14 mouse cellular contexts compared by ENCODE assay signal in genomic region chr5:146248746-146249145, GRCm38 (mm10). TPM values are rescaled to one million over a fixed set of nuclear protein-coding genes. Genes with fewer than 3 reads are reported as not detected.
A peak's percentile ranks its signal among the peaks of the same experiment; 100 is the strongest.
DNase-seq lines count a peak whose midpoint lies in the region; ATAC-seq and TF ChIP-seq lines count a peak whose summit lies in the region.
"Had no signal": no experiment of that assay in that cellular context is flagged by ENCODE, and none has a peak within 500 bp of the region (broad histone marks: within the 10 kb centered on the region; RNA-seq: fewer than 3 reads in every experiment).

No protein-coding gene starts in this region.

- TF ChIP-seq POLR2A in lung, adult 2 months (IDR thresholded peaks at IDR 0.05; ENCODE audit: borderline replicate concordance, extremely low read depth, low read depth, low read length) = no peak

- intact Hi-C loops in gastrocnemius, postnatal 36 days (cut with DNase I) = no loop called here

- H3K27me3 ChIP-seq in lung, postnatal 0 days (replicated peaks; ENCODE audit: insufficient read depth, low read length) = no peaks in the 10 kb centered on the region
- H3K27me3 ChIP-seq: CH12.LX; intestine, embryonic 15.5 days; stomach, embryonic 15.5 days had no signal

- H3K4me3 ChIP-seq in lung, adult 2 months (replicated peaks; ENCODE audit: extremely low read depth, low read depth, low read length) = no peak overlapping the region
- H3K4me3 ChIP-seq in lung, postnatal 0 days (ENCODE audit: low read depth, low read length) = no peak overlapping the region
- H3K4me3 ChIP-seq: intestine, embryonic 15.5 days; stomach, embryonic 15.5 days had no signal

- no peak for TF ChIP-seq CTCF in lung, adult 2 months (IDR thresholded peaks at IDR 0.05; ENCODE audit: insufficient read depth, low read length)
- TF ChIP-seq CTCF in lung, postnatal 0 days (IDR thresholded peaks at IDR 0.05) = no peak

- H3K27ac ChIP-seq in lung, postnatal 0 days (ENCODE audit: low read length) = no peak overlapping the region
- H3K27ac ChIP-seq: intestine, embryonic 15.5 days; stomach, embryonic 15.5 days had no signal

- no peak overlapping the region for H3K4me2 ChIP-seq in lung, postnatal 0 days (replicated peaks; ENCODE audit: low read depth, low read length)
- H3K4me2 ChIP-seq: intestine, embryonic 15.5 days; stomach, embryonic 15.5 days had no signal

- ATAC-seq in lung, postnatal 0 days = peak; percentile 80
- ATAC-seq: activated CD4-positive, CD25-positive, alpha-beta regulatory T cell, adult 4 months; intestine, embryonic 15.5 days had no signal

- WGBS in lung, adult 2 months = 57% methylated on average over 10 of the region's 10 CpGs
- 45% methylated on average over 10 of the region's 10 CpGs for WGBS in lung, postnatal 0 days

- peak; percentile 33 for DNase-seq in gastrocnemius, adult 18-20 months (ENCODE audit: low spot score)
- no peak for DNase-seq in gastrocnemius, postnatal 36 days
- DNase-seq in lung, adult 18-20 months = peak; percentile 63 to 72
- no peak for DNase-seq in lung, adult 2 months
- peak; percentile 93 for DNase-seq in lung, postnatal 0 days (ENCODE audit: low spot score)
- no peak for DNase-seq in layer of hippocampus, adult 8-10 months (ENCODE audit: low spot score in 2 of 2)
- DNase-seq in cerebellum, postnatal 36 days = no peak
- no peak for DNase-seq in cerebellum, adult 18-20 months
- DNase-seq: gastrocnemius, postnatal 10 days; midbrain, embryonic 14.5 days had no signal

- H3K4me1 ChIP-seq in lung, adult 2 months (ENCODE audit: control insufficient read depth, insufficient read depth, low read length) = peaks cover 34% of the 10 kb centered on the region
- peaks cover 29% of the 10 kb centered on the region for H3K4me1 ChIP-seq in lung, postnatal 0 days (ENCODE audit: insufficient read depth, low read depth, low read length)

- H3K9me3 ChIP-seq in lung, postnatal 0 days (ENCODE audit: low read length) = no peaks in the 10 kb centered on the region
- H3K9me3 ChIP-seq: intestine, embryonic 15.5 days; stomach, embryonic 15.5 days had no signal

- no peak overlapping the region for H3K9ac ChIP-seq in lung, postnatal 0 days (replicated peaks; ENCODE audit: low read depth)
- H3K9ac ChIP-seq: intestine, embryonic 15.5 days; stomach, embryonic 15.5 days had no signal

- 0 out of 2 replicates have a peak, but pooled peaks have one; percentile 3 for TF ChIP-seq EP300 in lung, postnatal 0 days (IDR thresholded peaks at IDR 0.05)

- H3K36me3 ChIP-seq in lung, postnatal 0 days (ENCODE audit: insufficient read depth, low read length) = no peaks in the 10 kb centered on the region
- H3K36me3 ChIP-seq: intestine, embryonic 15.5 days; stomach, embryonic 15.5 days had no signal

RNA-seq across cellular contexts. Expression of gene Cdk8, which starts 17.7 kb away (rescaled TPM):
- 10 to 100 TPM; 14.9 to 17.5 TPM for total RNA-seq in gastrocnemius, adult 18-20 months (2021)
- 10 to 100 TPM; 15.4 to 16.7 TPM for total RNA-seq in gastrocnemius, postnatal 36 days (2021)
- polyA plus RNA-seq in lung, adult 2 months (2012; rRNA removed) = 28.4 and 33.8 TPM in 2 replicates
- polyA plus RNA-seq in lung, postnatal 0 days (2015; fragmentation: Nextera tagmentation; extraction: Ambion mirVana) = 12.1 and 12.4 TPM in 2 replicates
- 10 to 100 TPM; 37.7 to 47.3 (median 42.7) TPM for total RNA-seq in layer of hippocampus, adult 8-10 months (2022)

RNA-seq across cellular contexts. Expression of gene Rnf6, which starts 27.4 kb away (rescaled TPM):
- 10 to 100 TPM; 37.0 to 41.0 TPM for total RNA-seq in gastrocnemius, adult 18-20 months (2021)
- total RNA-seq in gastrocnemius, postnatal 36 days (2021) = 10 to 100 TPM; 29.7 to 35.9 TPM
- 15.7 and 25.9 TPM in 2 replicates for polyA plus RNA-seq in lung, adult 2 months (2012; rRNA removed)
- polyA plus RNA-seq in lung, postnatal 0 days (2015; fragmentation: Nextera tagmentation; extraction: Ambion mirVana) = 42.6 and 44.9 TPM in 2 replicates
- total RNA-seq in layer of hippocampus, adult 8-10 months (2022) = 10 to 100 TPM; 61.5 to 72.1 (median 64.0) TPM

Comparison
In these comparisons a context has a peak if more than half of its experiments do, and no peak if none do; other contexts are left out.
1. DNase-seq: peak in gastrocnemius, adult 18-20 months (single experiment), lung, adult 18-20 months (2 of 2) and lung, postnatal 0 days (single experiment); none in gastrocnemius, postnatal 36 days (0 of 2), lung, adult 2 months (single experiment), layer of hippocampus, adult 8-10 months (0 of 2), cerebellum, postnatal 36 days (0 of 2) and cerebellum, adult 18-20 months (0 of 2).